Mouse (Mus musculus) brown adipose tissue, adult 24 weeks (tissue): ENCODE measurements at regions not wholly inside any gene's neighbourhood (a gene's known extent, or its start where the extent isn't known, plus 50 kb on each side); places are given as distances from the start of the nearest gene placed in this dataset.

Experiments
- H3K27ac ChIP-seq: fragments of 200-500 bp; replicated peaks from 2 replicates; pipeline ENCODE4 v1.5.1; 2012; ENCODE audit warnings: low read depth, mild to moderate bottlenecking, low read length
- H3K4me1 ChIP-seq: fragments of 200-500 bp; 2 replicates; pipeline ENCODE4 v1.6.1; 2012; ENCODE audit warnings: low read length, mixed read lengths; ENCODE audit not compliant: control insufficient read depth, insufficient read depth, insufficient read length
- H3K4me3 ChIP-seq: fragments of 200-500 bp; 2 replicates; pipeline ENCODE4 v1.5.1; 2012; ENCODE audit warnings: low read depth, mild to moderate bottlenecking, low read length, moderate library complexity; ENCODE audit not compliant: insufficient read depth

- no peak overlapping the region for H3K27ac ChIP-seq
- no peak overlapping the region for H3K4me3 ChIP-seq
- no peaks in the 10 kb centered on the region for H3K4me1 ChIP-seq
Measured at GRCm38 (mm10) chr15:13455560-13456219, 282.2 kb upstream of the Cdh6 start.

GRCm38 (mm10) chr15:13450385-13450784 is 276.9 kb upstream of the Cdh6 start:
- H3K4me1 ChIP-seq, result no peaks in the 10 kb centered on the region

GRCm38 (mm10) chr15:13434608-13435007 is 261.1 kb upstream of the Cdh6 start:
- H3K4me1 ChIP-seq, result no peaks in the 10 kb centered on the region
- no peak overlapping the region for H3K4me3 ChIP-seq
- no peak overlapping the region for H3K27ac ChIP-seq

More at GRCm38 (mm10) chr15:13450385-13450784, 276.9 kb upstream of the Cdh6 start:
- Histone ChIP-seq H3K27ac (no peak overlapping the region), H3K4me3 (no peak overlapping the region)

- H3K4me3 ChIP-seq, result no peak overlapping the region
- H3K4me1 ChIP-seq, result no peaks in the 10 kb centered on the region
Measured at GRCm38 (mm10) chr15:13432971-13433370, 259.5 kb upstream of the Cdh6 start.

GRCm38 (mm10) chr15:13419616-13420015 is 246.1 kb upstream of the Cdh6 start:
- no peaks in the 10 kb centered on the region for H3K4me1 ChIP-seq
- no peak overlapping the region for H3K27ac ChIP-seq
- H3K4me3 ChIP-seq, result no peak overlapping the region

More at GRCm38 (mm10) chr15:13432971-13433370, 259.5 kb upstream of the Cdh6 start:
- no peak overlapping the region for H3K27ac ChIP-seq

GRCm38 (mm10) chr15:13410065-13410688 is 236.7 kb upstream of the Cdh6 start:
- no peak overlapping the region for H3K27ac ChIP-seq
- no peak overlapping the region for H3K4me3 ChIP-seq
- no peaks in the 10 kb centered on the region; the same call in 1 of the 2 replicates for H3K4me1 ChIP-seq

GRCm38 (mm10) chr15:13393155-13393554 is 219.7 kb upstream of the Cdh6 start:
- Histone ChIP-seq H3K4me3 (no peak overlapping the region), H3K27ac (0 out of 2 replicates have a peak overlapping the region, but pooled peaks have one; percentile 35), H3K4me1 (no peaks in the 10 kb centered on the region)

GRCm38 (mm10) chr15:13391331-13391730 is 217.9 kb upstream of the Cdh6 start:
- Histone ChIP-seq H3K4me1 (no peaks in the 10 kb centered on the region), H3K4me3 (no peak overlapping the region), H3K27ac (no peak overlapping the region)

GRCm38 (mm10) chr15:13384815-13385214 is 211.3 kb upstream of the Cdh6 start:
- no peaks in the 10 kb centered on the region for H3K4me1 ChIP-seq

GRCm38 (mm10) chr15:13375590-13375989 is 202.1 kb upstream of the Cdh6 start:
- H3K4me1 ChIP-seq, result no peaks in the 10 kb centered on the region

More at GRCm38 (mm10) chr15:13384815-13385214, 211.3 kb upstream of the Cdh6 start:
- H3K27ac ChIP-seq, result no peak overlapping the region
- no peak overlapping the region for H3K4me3 ChIP-seq

GRCm38 (mm10) chr15:13368799-13369198 is 195.3 kb upstream of the Cdh6 start:
- Histone ChIP-seq H3K27ac (no peak overlapping the region), H3K4me3 (no peak overlapping the region), H3K4me1 (no peaks in the 10 kb centered on the region)

More at GRCm38 (mm10) chr15:13375590-13375989, 202.1 kb upstream of the Cdh6 start:
- H3K4me3 ChIP-seq, result no peak overlapping the region
- H3K27ac ChIP-seq, result no peak overlapping the region

GRCm38 (mm10) chr15:13367291-13367954 is 193.9 kb upstream of the Cdh6 start:
- no peak overlapping the region for H3K4me3 ChIP-seq
- H3K27ac ChIP-seq, result no peak overlapping the region
- no peaks in the 10 kb centered on the region for H3K4me1 ChIP-seq

- no peaks in the 10 kb centered on the region for H3K4me1 ChIP-seq
- H3K4me3 ChIP-seq, result no peak overlapping the region
Measured at GRCm38 (mm10) chr15:13366606-13367005, 193.1 kb upstream of the Cdh6 start.

GRCm38 (mm10) chr15:13360741-13361140 is 187.3 kb upstream of the Cdh6 start:
- Histone ChIP-seq H3K4me1 (no peaks in the 10 kb centered on the region), H3K4me3 (no peak overlapping the region)

More at GRCm38 (mm10) chr15:13366606-13367005, 193.1 kb upstream of the Cdh6 start:
- H3K27ac ChIP-seq, result no peak overlapping the region

GRCm38 (mm10) chr15:13359026-13359425 is 185.6 kb upstream of the Cdh6 start:
- no peak overlapping the region for H3K27ac ChIP-seq
- H3K4me3 ChIP-seq, result no peak overlapping the region
- no peaks in the 10 kb centered on the region for H3K4me1 ChIP-seq

More at GRCm38 (mm10) chr15:13360741-13361140, 187.3 kb upstream of the Cdh6 start:
- no peak overlapping the region for H3K27ac ChIP-seq
